Mouse (Mus musculus) skeletal muscle tissue, adult 2 months (tissue): ENCODE data around the gene Skap2.

ENCODE experiments used
- DNase-seq: peaks from one replicate; pipeline ENCODE4 v3.0.0-alpha.2; 2012; ENCODE audit warnings: low read depth, low spot score

The Skap2 gene

DNA sequence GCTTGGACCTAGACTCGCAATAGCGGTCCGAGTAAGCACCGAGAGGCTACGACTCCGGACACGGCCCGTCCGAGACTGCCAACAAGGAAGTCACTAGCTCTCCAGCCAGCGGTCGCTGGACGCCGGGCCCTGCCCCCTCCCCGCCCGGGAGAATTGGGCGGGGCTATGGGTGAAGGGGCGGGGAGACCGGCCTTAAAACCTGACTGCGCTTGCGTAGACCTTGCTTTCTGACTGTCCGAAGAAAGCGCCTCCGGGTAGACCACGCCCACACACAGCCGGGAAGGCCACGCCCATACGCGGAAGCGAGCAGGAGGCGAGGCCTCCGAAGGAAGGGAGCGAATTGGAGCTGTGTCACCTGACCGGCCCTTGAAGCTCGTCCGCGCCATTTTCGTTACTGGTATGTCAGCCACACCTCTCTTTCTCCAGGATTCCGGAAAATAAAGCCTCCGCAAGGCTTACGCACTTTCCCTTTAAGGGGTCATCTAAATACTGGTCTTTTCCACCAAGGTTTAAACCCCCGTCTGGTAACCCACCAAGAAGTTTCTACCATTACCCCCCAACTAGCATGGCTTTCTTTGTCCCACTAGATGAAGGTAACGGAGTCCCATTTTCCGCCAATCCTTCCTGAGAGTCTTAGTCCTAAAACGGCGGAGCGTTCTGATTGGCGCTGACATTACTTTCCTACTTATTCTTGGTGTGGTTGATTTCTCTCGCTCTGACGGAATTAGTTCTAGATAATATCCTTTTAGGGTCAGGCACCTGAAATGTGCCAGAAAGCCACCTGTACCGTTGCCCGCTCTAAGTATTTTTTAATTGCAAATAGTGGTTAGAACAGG is at the start of gene Skap2:
Skap2 (minus strand) TSS at position 141 of the 836 bp plus-strand sequence.
- DNase-seq = peak; percentile 99

DNA sequence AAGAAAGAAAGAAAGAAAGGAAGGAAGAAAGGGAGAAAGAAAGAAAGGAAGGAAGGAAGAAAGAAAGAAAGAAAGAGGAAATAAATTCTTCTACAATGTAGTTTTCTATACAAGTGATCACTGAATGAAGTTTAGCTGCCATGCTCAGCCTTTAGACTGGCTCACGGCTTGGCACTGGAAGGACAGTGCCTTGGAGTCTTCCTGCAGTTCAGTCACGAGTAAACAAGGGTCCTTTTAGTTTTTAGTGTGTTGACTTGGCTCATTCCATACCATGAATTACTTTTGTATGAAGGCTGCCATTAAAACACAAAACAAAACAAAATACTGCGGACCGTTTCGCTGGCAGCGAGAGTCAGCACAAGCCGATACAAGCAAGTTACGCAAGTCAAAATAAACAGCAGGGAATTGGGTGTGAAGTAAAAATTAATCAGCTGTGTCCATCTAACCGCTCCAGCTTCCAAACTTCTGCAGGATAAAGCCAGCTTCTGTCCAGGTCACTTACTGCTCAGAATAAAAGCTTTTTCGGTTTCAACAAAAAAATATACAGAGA is 46.6 kb upstream of the Skap2 start:
- no peak for DNase-seq

DNA sequence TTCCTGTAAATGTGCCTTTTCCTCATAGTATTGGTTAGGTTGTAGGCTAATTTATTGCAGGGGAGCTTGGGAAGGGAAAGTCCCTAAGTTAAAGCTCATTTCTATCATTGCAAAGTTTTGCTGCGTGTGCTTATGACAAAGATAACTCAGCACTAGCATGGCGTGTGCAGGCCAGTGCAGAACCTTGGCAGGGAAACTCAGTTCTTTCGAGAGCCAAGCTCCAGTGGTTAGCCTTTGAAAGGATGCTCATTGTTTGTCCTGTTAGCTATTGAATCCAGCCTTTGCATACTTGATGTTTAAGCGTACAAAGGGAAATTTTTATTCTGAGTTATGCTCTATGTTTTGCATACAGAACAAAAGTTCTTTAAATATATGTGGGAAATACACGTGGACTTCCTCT is 45.8 kb upstream of the Skap2 start:
- no peak for DNase-seq

DNA sequence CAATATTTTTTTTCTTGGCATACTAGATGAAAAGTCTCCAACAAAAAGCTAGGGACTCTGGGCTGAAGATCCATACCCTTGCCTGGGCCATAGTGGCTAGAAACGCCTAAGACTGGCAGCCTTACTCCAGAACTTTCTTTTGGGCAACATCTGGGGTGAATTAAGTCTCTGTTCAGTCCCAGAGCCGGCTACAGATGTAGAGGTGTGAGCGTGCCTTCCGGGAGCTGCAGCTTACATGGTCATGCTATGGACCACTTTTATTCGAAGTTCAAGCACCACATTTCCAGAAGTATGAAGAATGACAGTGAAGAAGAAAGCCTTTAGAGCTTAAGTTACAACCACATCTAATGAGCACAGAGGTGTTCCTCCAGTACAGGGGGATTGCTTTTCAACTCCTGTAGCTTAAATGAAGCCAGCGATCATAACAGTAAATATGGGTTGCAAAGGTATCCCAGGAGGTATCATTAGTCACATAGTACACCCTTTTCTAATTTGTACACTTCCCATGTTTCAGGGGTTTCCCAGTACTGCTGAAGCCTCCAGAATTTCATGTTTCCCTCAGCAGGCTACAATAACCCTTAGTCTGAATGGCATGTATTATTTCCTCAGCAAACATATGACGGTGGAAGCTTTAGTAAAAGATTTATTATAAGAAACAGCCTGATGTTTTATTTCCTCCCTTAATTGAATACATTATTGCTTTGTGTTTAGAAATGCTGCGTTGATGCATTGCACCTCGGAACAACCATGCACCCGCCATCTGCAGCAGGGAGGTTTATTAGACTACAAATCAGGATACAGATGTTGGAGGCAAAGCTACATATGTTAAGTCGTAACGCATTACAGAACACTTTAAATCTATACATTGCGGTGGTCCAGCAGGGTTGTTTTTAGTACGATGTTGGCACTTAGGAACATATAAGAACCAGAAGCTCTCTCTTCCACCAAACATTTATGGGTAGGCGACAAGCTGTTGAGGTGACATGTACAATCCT is 41.5 kb upstream of the Skap2 start:
- no peak for DNase-seq

DNA sequence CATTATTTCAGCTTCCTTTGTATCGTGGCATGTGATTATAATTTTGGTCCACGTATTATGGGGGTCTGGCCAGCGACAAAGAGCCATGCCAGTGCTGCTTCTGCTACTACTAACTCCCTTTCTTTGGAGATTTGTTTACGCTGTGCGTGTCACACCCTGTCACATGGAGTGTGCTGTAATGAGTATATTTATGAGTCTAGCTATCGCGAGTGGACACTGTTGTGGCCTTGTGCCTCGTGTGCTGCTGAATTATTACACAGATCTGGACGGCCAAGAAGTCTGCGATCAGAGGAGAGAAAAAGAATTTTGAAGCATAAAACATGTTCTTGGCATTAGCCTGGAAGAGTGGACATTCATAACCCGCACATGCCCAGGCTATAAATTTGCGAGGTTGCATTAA is 37.7 kb upstream of the Skap2 start:
- no peak for DNase-seq

DNA sequence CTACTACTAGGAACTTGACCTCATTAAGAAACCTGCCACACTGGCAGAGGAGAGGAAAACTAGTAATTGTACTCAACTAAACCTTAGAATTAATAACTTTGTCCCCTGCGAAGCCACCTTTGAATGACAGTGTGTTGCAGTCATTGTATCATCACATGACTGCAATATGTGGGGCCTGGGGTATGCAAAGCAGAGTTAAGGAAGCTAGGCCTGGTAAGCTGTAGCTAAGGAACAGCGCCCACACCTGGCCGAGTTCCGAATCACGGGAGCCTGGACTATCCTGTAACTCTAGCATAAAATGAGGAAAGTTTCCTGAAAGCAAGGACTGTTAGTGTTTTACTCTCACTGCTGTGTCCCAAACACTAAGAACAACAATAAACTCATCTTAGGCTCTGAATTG is 33.2 kb upstream of the Skap2 start:
- DNase-seq = no peak

DNA sequence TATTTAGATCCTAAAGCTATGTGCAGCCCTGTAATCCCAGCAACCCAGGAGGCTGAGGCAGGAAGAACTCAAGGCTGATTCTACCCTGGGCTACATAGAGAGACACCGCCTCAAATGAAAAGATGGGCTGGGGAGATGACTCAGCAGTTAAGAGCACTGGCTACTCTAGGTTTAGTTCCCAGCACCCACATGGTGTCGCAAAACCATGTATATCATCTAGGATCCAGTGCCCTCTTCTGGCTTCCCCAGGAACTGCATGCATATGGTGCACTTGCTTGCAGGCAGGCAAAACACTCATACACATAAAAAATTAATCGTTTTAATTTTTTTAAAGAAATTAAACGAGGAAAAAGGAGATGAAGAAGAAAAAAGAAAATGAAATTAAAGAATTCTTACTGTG is 23.7 kb upstream of the Skap2 start:
- no peak for DNase-seq

DNA sequence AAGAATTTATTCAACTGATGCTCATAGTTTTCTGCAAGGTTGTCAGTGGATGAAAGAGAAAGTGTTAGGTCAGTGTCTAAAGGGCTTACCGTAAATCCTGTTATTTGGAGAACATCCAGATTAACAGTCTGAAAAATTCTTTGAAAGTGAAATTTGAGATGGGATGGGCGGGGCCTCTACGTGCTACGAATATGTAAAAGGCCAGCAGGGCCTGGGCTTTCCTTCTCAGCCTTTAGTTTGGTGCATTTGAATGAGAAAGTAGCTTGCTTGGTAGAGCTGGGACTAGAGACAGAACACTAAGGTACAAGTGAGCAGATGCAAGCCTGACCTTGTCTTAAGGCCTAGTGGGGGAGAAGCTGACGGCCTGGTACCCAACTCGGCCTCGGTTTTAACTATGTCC is 18.8 kb upstream of the Skap2 start:
- no peak for DNase-seq

DNA sequence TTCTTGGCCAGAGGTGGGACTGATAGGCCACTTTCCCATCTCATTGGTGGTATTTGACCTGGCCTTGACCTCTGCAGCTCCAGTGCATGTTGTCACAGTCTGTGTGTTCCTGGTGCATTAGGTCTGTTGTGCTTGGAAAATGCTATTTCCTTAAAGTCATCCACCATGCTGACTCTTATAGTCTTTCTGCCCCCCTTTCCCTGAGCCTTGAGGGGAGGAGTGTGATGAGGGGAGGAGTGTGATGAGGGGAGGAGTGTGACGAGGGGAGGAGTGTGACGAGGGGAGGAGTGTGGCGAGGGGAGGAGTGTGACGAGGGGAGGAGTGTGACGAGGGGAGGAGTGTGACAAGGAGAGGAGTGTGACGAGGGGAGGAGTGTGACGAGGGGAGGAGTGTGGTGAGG is 15.8 kb upstream of the Skap2 start:
- DNase-seq = no peak

DNA sequence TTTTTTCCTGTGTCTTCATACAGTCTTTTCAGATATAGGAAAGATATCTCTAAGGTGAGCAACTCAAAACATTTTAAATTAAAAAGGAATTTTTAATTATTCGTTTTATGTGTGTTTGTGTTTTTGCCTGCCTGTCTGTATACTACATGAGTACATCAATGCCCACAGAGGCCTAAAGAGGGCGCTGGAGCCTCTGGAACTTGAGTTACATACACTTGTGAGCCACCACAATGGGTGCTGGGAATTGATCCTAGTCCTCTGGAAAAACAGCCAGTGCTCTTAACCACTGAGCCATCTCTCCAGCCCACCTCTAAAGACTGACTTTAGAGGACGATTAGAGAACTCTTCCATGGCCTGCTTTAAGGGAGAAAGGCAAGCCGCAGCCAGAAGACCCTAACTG is 14.8 kb upstream of the Skap2 start:
- no peak for DNase-seq

DNA sequence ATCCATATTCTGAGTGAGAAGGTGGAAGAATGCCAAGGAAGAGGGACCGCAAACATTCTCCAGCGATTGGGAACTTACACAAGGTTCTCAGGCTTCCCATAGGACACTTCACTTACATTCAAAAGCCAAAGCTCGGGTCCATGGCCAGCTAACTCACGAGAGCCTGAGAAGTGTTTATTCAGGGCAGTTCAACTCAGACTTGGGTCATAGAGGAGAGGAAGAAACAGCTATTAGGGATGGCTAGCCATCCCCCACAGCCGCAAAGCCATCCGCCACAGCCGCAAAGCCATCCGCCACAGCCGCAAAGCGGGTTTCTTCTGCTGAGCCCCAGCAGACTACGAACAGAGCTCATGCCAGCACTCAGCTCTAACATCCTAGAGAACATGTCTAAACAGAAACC is 13.9 kb upstream of the Skap2 start:
- DNase-seq = no peak

DNA sequence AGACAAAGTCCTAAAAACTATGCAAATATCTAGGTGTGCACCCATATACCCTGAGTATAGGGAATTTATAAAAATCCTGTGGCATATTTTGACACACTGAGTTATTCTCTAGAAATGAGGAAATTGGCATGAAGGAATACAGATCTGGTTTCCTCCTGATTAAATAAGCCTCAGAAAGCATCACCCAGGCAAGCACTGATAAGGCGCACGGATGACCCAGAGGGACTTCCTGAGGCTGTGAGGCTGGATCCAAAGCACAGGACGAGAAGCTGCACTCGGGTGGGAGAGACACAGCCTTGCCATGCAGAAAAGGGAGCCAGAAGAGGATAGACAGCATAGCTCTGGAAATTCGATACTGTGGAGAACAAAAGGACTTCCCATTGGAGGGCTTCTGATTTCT is 12.4 kb upstream of the Skap2 start:
- DNase-seq = no peak

DNA sequence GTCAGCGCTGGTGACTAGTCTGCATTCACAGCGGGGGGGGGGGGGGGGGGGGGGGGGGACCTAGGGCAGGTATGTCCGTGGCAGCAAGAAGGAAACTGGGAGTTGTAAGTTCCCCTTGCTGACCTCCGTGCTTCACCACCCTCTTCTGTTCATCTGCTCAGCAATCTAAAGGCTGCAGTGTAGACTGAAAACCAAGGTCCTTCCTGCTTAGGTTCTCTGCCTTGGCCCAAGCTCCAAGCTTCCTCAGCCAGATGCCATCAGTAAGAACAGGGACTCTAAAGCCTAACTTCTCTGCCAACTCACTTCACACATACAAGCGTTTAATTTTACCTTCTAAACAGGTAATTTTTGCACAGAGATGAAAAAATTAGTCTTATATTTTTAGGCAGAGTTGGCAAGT is 10.0 kb upstream of the Skap2 start:
- no peak for DNase-seq

DNA sequence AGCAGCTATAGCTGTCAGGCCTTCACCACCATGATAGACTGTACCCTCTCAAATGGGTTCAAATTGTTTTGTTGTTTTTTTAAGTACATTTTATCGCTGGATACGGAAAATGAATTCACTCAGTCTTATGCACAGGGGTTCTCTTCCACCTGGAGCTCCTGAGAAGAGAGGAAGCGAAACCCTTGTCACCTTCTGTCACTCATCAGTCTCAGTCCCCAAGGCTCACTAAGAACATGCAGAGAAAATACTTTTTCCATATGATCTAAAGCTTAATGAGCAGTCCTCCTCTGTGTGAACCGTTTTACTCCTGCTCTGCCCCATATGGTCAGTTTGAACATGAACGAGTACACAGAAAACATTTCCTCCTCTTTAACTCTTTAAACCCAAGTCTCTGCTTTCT is 7.9 kb upstream of the Skap2 start:
- DNase-seq = no peak

DNA sequence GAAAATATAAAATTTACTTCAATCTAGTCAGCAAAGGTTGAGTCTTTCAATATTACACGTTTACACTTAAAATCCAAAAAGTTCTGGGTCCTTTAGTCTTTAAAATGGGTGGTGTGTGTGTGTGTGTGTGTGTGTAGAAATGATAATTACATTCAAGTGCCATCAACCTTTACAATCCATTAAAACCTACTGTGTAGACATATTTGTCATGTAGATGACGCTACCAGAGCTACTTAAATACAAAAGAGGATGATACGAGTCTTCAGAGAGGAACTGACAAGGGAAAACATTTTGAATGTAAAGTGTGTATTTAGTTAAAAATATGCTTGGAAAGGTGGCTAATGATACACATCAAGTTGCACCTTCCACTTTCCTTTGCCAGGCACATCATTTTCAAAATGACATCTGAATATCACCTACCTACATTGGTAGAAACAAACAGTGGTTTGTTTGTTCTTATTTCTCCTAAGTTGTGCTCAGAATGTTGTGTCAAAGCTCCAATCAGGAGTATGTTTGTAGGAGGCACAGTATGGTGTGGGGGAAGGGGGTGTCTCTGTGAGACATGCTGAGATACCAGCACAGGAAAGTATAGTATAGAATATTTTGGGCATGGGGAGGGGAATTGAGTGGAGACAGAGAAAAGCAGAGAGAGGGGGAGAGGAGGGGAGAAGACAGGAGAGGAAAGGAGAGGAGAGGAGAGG is 1.0 kb upstream of the Skap2 start:
- DNase-seq = no peak

DNA sequence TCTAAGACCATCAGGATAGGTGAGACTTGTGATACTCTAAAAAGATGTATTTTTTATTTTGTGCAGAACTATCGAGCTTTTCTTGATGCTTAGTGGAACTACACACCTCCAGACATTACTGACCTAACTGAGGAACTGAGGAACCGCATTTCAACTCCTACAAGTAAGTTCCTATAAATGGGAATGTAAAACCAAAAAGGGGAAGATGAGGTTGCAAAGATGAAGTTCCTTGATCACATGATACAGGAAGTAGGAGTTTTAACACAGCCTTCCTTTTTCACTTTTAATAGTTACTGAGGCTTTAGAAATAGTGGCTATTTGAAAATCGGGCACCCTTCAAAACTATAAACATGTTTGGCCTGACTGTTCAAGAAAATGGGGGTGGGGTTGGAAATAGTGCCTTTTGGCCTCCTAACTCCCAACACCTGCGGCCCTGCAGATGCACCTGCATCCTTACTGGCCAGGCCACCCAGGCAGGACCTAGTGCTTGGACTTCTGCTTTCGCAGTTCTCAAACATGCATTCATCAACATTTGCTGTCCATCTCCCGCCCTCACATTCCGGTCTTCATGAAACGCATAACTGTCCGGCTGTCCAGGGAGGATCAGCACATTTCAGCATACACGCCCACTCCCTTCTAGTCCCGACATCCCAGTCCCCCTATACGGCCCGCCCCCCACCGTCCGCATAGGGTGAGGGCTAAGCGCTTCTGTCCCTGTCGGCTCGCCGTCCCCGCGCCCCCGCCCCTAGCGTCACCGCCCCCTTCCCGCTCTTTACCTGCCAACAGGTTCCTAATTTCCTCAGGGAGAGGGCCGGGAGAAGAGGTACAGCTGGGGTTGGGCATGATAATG is 565 bp downstream of the Skap2 start:
- peak; percentile 21 for DNase-seq

DNA sequence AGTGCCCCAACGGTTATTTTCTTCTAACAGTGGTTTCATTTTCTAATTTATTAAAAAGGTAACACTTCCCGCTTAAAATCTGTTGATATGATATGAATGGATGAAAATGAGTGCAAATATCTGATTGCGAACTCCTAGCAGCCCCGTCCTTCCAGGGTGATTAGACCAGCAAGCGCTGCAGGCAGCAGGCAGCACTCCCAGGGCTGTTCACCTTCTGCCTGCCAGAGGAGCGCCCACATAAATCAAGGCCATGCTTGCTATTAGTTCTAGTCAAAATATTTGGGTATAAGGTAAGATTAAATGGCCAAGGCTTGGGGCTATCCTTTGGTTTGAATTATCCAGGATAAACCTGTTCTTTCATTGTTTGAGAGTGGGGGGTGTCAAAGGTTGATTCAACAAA is 3.0 kb downstream of the Skap2 start:
- no peak for DNase-seq

DNA sequence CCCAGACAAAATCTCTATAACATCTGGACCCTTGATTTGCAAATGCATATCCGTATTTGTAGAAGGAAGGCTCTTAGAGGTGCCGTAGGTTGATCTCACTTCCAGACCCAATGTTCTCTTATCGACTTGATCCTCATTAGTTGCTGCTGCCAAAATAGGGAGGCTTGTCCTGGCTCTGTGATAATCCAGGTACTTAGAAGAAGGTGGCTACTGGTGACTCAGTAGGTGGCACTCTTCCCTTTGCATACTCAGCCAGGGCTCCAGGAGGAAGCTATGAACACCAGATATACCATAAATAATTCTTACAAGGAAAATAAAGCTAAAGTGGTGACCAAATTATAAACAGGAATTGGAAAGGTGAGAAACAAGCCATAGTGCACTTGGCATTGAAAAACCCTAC is 3.6 kb downstream of the Skap2 start:
- DNase-seq = no peak

DNA sequence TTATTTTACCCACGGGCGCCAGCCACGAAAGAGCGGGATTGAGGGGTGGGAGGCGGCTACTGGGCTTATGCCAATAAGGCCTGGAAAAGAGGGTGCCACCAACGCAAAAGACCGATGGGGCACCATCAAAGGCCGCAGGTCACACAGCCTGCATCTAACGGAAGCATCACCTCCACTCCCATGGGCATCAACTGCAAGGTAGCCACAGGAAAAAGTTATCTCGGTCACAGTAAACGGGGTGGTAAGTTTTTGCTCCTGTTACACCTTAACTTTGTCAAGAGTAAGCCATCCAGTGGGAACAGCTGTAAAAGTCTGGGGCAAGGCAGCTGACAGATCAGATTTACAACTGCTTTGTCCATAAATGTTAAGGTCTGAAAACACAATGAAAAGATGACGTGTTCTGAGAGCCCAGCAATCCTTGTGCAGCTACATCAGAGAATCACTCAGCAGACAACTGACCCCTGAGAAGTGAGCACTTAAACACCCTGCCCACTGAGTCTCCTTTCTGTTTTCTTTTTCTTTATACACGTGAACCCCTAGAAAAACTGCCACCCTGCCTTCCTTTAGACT is 5.6 kb downstream of the Skap2 start:
- DNase-seq = no peak

DNA sequence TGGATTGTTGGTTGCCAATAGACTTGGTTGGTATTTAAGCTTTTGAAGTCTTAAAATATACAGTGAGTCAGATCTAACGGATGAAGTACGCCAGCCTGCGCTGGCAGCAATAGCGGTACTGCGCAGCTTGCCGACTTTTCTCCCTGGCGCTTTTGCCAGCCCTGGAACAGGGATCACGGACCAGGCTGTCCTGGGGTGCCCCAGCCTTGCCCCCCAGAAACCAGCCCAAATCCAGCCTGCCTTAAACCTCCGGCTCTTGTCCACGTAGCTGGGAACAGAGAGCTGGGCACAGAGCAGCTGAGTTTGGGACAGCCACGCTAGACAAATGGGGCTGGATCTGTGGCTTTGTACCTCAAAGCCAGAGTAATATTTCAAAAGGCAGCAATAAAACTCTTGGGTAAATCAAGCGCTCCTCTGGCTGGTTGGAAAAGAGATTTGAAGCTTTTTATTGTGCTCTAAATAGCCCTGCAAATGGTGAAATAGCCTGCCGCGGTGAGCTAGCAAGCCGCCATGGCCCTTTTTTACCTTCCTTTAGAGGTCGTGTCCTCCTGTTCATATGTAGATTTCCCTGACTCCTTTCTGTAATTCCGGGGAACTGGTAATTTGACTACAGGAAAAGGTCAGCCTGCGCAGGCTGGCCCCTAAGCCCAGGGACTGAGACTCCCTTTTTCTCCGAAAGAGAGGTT is 6.2 kb downstream of the Skap2 start:
- DNase-seq = no peak
